Mouse (Mus musculus): ENCODE data around the gene 2300002M23Rik. TPM values are rescaled to one million over a fixed set of nuclear protein-coding genes. Genes with fewer than 3 reads are reported as not detected.
A peak's percentile ranks its signal among the peaks of the same experiment; 100 is the strongest.

2300002M23Rik gene
- total and polyA plus RNA-seq, 2 experiments from 2014 or later, result not detected

GRCm38 (mm10) chr17:35547465-35547864 lies 19.8 kb upstream of the 2300002M23Rik start:
- Histone ChIP-seq H3K27ac (ENCODE audit: low read depth, low read length) (no peak overlapping the region), H3K27me3 (ENCODE audit: insufficient read depth, low read length) (no peaks in the 10 kb centered on the region), H3K9ac (no peak overlapping the region), H3K4me3 (ENCODE audit: low read depth, low read length) (no peak overlapping the region), H3K4me2 (ENCODE audit: low read depth) (no peak overlapping the region), H3K36me3 (ENCODE audit: insufficient read depth) (no peaks in the 10 kb centered on the region), H3K4me1 (ENCODE audit: insufficient read depth) (0 out of 2 replicates have a peak, but pooled peaks cover 8% of the 10 kb centered on the region), H3K9me3 (ENCODE audit: low read length) (no peaks in the 10 kb centered on the region)
- WGBS, result 43% methylated on average over 2 of the region's 2 CpGs
- DNase-seq (no peak), ATAC-seq (no peak)
- TF ChIP-seq CTCF (IDR thresholded peaks at IDR 0.05; ENCODE audit: low read depth), result no peak

DNA sequence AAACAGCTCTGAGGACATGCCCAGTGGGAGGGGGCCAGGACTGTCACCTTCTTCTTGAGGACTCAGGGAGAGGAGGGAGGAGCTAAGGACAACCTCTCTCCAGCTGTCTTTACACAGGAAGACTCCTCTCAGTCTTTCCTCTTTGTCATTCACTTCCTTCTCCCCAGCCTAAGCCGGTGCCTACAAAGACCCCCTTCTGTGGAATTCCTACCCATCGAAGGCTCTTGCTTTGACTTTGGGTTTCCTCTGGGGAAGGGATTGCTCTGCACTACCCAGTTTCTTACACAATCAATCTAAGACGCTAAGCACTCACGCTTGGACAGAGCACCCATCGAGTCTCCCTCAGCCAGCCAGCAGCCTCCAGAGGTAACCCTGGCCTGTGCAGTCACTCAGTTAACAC lies 18.6 kb upstream of the 2300002M23Rik start:
- Histone ChIP-seq H3K36me3 (ENCODE audit: insufficient read depth) (no peaks in the 10 kb centered on the region), H3K9me3 (ENCODE audit: low read length) (no peaks in the 10 kb centered on the region), H3K9ac (no peak overlapping the region), H3K27me3 (ENCODE audit: insufficient read depth, low read length) (no peaks in the 10 kb centered on the region), H3K4me2 (ENCODE audit: low read depth) (no peak overlapping the region), H3K4me3 (ENCODE audit: low read depth, low read length) (no peak overlapping the region), H3K4me1 (ENCODE audit: insufficient read depth) (0 out of 2 replicates have a peak, but pooled peaks cover 8% of the 10 kb centered on the region), H3K27ac (ENCODE audit: low read depth, low read length) (no peak overlapping the region)
- DNase-seq (no peak), ATAC-seq (no peak)
- 21% methylated on average over 5 of the region's 5 CpGs for WGBS
- no peak for TF ChIP-seq CTCF (IDR thresholded peaks at IDR 0.05; ENCODE audit: low read depth)

- Histone ChIP-seq H3K27ac (ENCODE audit: low read depth, low read length) (no peak overlapping the region; the same call in none of the 2 replicates), H3K9me3 (ENCODE audit: low read length) (no peaks in the 10 kb centered on the region), H3K36me3 (ENCODE audit: insufficient read depth) (no peaks in the 10 kb centered on the region), H3K4me1 (ENCODE audit: insufficient read depth) (0 out of 2 replicates have a peak, but pooled peaks cover 8% of the 10 kb centered on the region), H3K27me3 (ENCODE audit: insufficient read depth, low read length) (no peaks in the 10 kb centered on the region), H3K9ac (no peak overlapping the region), H3K4me3 (ENCODE audit: low read depth, low read length) (no peak overlapping the region), H3K4me2 (ENCODE audit: low read depth) (no peak overlapping the region)
- TF ChIP-seq CTCF (IDR thresholded peaks at IDR 0.05; ENCODE audit: low read depth), result no peak
- DNase-seq (peak; percentile 51), ATAC-seq (peak; percentile 75)
- 29% methylated on average over 15 of the region's 15 CpGs for WGBS
Observed at GRCm38 (mm10) chr17:35549437-35550142, 17.7 kb upstream of the 2300002M23Rik start.

- Histone ChIP-seq H3K4me2 (ENCODE audit: low read depth) (no peak overlapping the region), H3K27ac (ENCODE audit: low read depth, low read length) (no peak overlapping the region), H3K36me3 (ENCODE audit: insufficient read depth) (no peaks in the 10 kb centered on the region), H3K9me3 (ENCODE audit: low read length) (no peaks in the 10 kb centered on the region), H3K27me3 (ENCODE audit: insufficient read depth, low read length) (no peaks in the 10 kb centered on the region), H3K9ac (no peak overlapping the region), H3K4me1 (ENCODE audit: insufficient read depth) (0 out of 2 replicates have a peak, but pooled peaks cover 8% of the 10 kb centered on the region), H3K4me3 (ENCODE audit: low read depth, low read length) (no peak overlapping the region)
- DNase-seq, result no peak
- ATAC-seq, result no peak
- 95% methylated on average over 4 of the region's 4 CpGs for WGBS
- TF ChIP-seq CTCF (IDR thresholded peaks at IDR 0.05; ENCODE audit: low read depth), result no peak
Observed at GRCm38 (mm10) chr17:35550143-35550494, 17.1 kb upstream of the 2300002M23Rik start.

GRCm38 (mm10) chr17:35550871-35551270 lies 16.4 kb upstream of the 2300002M23Rik start:
- TF ChIP-seq CTCF (IDR thresholded peaks at IDR 0.05; ENCODE audit: low read depth), result no peak
- H3K4me3 ChIP-seq (ENCODE audit: low read depth, low read length), result no peak overlapping the region
- ATAC-seq (no peak), DNase-seq (no peak)
- H3K9ac ChIP-seq, result no peak overlapping the region
- 0 out of 2 replicates have a peak, but pooled peaks cover 8% of the 10 kb centered on the region for H3K4me1 ChIP-seq (ENCODE audit: insufficient read depth)
- no peaks in the 10 kb centered on the region for H3K36me3 ChIP-seq (ENCODE audit: insufficient read depth)
- H3K27me3 ChIP-seq (ENCODE audit: insufficient read depth, low read length), result no peaks in the 10 kb centered on the region
- no peak overlapping the region for H3K4me2 ChIP-seq (ENCODE audit: low read depth)
- WGBS, result 67% methylated on average over 8 of the region's 8 CpGs
- no peak overlapping the region for H3K27ac ChIP-seq (ENCODE audit: low read depth, low read length)
- no peaks in the 10 kb centered on the region for H3K9me3 ChIP-seq (ENCODE audit: low read length)

DNA sequence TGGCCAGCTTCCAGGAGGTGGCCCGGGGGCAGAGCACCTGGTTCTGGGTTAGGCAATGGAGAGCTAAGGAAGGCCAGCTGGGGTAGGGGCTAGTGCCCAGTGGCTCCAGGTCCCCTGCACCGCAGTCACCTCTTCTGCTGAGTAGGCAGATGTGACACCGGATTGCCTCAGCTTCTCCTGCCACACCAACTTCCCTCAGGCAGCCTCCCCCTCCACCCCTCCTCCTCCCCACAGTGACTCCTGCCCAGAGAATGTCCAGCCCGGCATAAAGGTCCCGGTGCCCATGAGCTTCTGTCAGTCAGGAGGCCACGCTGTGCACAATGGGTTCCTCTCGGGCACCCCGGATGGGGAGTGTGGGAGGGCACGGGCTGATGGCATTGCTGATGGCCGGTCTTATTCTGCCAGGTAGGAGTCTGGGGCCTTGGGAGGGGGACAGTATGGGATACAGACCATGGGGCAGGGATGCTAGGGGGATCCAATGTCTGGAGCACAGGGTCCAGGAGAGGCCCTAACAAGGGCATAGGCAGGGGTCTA lies 15.3 kb upstream of the 2300002M23Rik start, which contains the start of gene Cdsn:
TSS of gene Cdsn (plus strand) at position 248 of the 534 bp plus-strand sequence.
- Histone ChIP-seq H3K36me3 (ENCODE audit: insufficient read depth) (no peaks in the 10 kb centered on the region), H3K4me1 (ENCODE audit: insufficient read depth) (0 out of 2 replicates have a peak, but pooled peaks cover 8% of the 10 kb centered on the region), H3K27ac (ENCODE audit: low read depth, low read length) (no peak within 1 kb of the TSS), H3K27me3 (ENCODE audit: insufficient read depth, low read length) (no peaks in the 10 kb centered on the region), H3K4me2 (ENCODE audit: low read depth) (no peak within 1 kb of the TSS), H3K9me3 (ENCODE audit: low read length) (no peaks in the 10 kb centered on the region), H3K4me3 (ENCODE audit: low read depth, low read length) (no peak within 1 kb of the TSS), H3K9ac (no peak within 1 kb of the TSS)
- DNase-seq (no peak), ATAC-seq (no peak)
- 74% methylated on average over 10 of the region's 10 CpGs for WGBS
- no peak for TF ChIP-seq CTCF (IDR thresholded peaks at IDR 0.05; ENCODE audit: low read depth)

DNA sequence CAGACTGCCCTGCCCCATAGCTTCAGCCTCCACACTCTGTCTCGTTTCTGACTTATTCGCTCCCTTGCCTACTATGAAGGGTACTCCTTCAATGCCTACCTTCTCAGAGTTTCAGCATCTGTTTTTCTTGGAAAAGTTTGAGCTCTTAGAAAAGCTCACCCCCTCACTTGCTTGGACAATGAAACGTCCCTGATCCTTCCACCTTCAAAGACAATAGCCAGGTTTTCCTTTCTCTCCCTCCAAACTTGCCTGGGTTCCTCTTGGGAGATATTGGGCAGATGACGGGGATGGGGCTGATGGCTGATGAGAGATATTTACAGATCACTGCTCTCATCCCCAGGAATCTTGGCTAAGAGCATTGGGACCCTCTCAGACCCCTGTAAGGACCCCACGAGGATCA lies 12.9 kb upstream of the 2300002M23Rik start:
- Histone ChIP-seq H3K27me3 (ENCODE audit: insufficient read depth, low read length) (no peaks in the 10 kb centered on the region), H3K9me3 (ENCODE audit: low read length) (no peaks in the 10 kb centered on the region), H3K27ac (ENCODE audit: low read depth, low read length) (no peak overlapping the region), H3K4me2 (ENCODE audit: low read depth) (no peak overlapping the region), H3K9ac (no peak overlapping the region), H3K4me3 (ENCODE audit: low read depth, low read length) (no peak overlapping the region), H3K36me3 (ENCODE audit: insufficient read depth) (no peaks in the 10 kb centered on the region), H3K4me1 (ENCODE audit: insufficient read depth) (0 out of 2 replicates have a peak, but pooled peaks cover 7% of the 10 kb centered on the region)
- ATAC-seq, result no peak
- no peak for TF ChIP-seq CTCF (IDR thresholded peaks at IDR 0.05; ENCODE audit: low read depth)
- no peak for DNase-seq
- 80% methylated on average over 5 of the region's 5 CpGs for WGBS
